Mouse (Mus musculus) brain, embryonic 14.5 days (tissue): Measurements from ENCODE around the gene Aff3.

Source experiments
- CTCF ChIP-seq: fragments of 200-500 bp; IDR thresholded peaks from 2 replicates; pipeline ENCODE4 v1.5.1; 2012; ENCODE audit warnings: inconsistent platforms, mild to moderate bottlenecking, moderate library complexity, borderline replicate concordance; ENCODE audit not compliant: insufficient read depth, insufficient read length; ENCODE audit errors: extremely low read depth
- POLR2A ChIP-seq: fragments of 200-500 bp; IDR thresholded peaks from 2 replicates; pipeline ENCODE4 v1.6.1; 2012; ENCODE audit warnings: mild to moderate bottlenecking, inconsistent platforms, borderline replicate concordance; ENCODE audit not compliant: poor library complexity, insufficient read depth, insufficient read length, severe bottlenecking; ENCODE audit errors: extremely low read depth

DNA sequence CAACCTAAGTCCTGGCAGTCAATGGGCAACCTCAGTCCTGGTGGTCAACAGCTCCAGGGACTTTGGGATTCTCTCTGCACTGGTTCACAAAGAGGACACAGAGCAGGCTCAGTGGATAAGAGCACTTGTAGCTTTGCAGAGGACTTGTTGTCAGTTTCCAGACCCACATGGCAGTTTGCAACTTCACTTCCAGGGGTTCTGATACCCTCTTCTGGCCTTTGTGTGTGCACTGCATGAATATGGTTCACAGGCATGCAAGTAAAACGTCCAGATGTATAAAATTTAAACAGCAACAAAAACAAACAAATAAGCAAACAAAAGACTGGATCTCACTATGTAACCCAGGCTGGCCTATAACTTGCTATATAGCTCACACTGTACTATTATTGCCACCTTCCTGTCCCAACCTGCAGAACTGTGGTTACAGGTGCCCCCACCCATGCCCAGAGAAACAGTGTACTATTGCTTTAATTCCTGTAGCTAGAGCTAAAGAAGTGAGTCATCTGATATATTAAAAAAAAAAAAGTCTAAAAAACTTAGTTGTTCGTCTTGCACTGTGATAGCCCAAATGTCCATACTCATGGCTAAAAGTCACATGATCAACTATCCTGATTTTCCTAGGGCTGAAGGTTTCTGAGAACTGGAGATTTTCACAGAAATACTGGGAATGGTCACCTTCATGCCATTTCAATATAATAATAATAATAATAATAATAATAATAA, 30.5 kb upstream of the Aff3 start:
- TF ChIP-seq CTCF (no peak), POLR2A (no peak)
